ENCODE assay signal across 29 mouse cellular contexts in the genomic region with DNA sequence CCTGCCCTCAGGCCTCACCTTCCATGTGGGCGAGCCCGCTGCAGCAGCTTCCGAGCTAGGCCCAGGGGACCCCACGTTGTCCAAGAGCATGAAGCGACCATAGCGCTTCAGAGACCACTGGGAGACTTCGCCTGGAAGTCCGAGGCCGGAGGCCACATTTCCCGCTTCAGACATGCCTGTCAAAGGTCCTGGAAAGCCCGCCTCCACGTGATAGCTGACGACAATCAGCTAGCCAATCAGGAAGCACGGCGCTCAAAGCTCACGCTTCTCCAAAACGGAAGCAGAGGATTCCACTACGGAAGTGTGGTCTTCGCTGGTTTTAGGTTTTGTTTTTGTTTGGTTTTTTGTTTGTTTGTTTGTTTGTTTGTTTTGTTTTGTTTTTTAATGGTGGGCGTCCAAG. TPM values are rescaled to one million over a fixed set of nuclear protein-coding genes. Genes with fewer than 3 reads are reported as not detected.
DNase-seq lines count a peak whose midpoint lies in the region; ATAC-seq and TF ChIP-seq lines count a peak whose summit lies in the region.
"Had no signal": no experiment of that assay in that cellular context is flagged by ENCODE, and none has a peak within 500 bp of the region (broad histone marks: within the 10 kb centered on the region; RNA-seq: fewer than 3 reads in every experiment).

No protein-coding gene starts in this region.

- no peaks in the 10 kb centered on the region for H3K27me3 ChIP-seq in erythroblast, embryonic 14.5 days (ENCODE audit: control insufficient read depth)
- no peaks in the 10 kb centered on the region for H3K27me3 ChIP-seq in MEL (ENCODE audit: control insufficient read depth in 1 of 2, insufficient read depth in 2 of 2, low read length in 2 of 2)
- H3K27me3 ChIP-seq in liver, adult 2 months (ENCODE audit: control insufficient read depth, insufficient read depth, low read length), result no peaks in the 10 kb centered on the region
- H3K27me3 ChIP-seq in testis, adult 2 months (ENCODE audit: control insufficient read depth, insufficient read depth, low read length), result no peaks in the 10 kb centered on the region
- H3K27me3 ChIP-seq in heart, embryonic 12.5 days (replicated peaks), result no peaks in the 10 kb centered on the region
- H3K27me3 ChIP-seq: CH12.LX; embryonic facial prominence, embryonic 12.5 days; heart, embryonic 13.5 days; liver, embryonic 15.5 days; lung, embryonic 15.5 days; midbrain, embryonic 12.5 days; neural tube, embryonic 12.5 days had no signal

- H3K4me2 ChIP-seq in heart, embryonic 12.5 days, result no peak overlapping the region
- H3K4me2 ChIP-seq: embryonic facial prominence, embryonic 12.5 days; heart, embryonic 13.5 days; hindbrain, embryonic 14.5 days; liver, embryonic 15.5 days; lung, embryonic 15.5 days; midbrain, embryonic 12.5 days; neural tube, embryonic 12.5 days had no signal

- WGBS in liver, adult 2 months, result 74% methylated on average over 20 of the region's 20 CpGs
- WGBS in heart, embryonic 12.5 days, result 78% methylated on average over 20 of the region's 20 CpGs

- TF ChIP-seq CTCF in MEL (IDR thresholded peaks at IDR 0.05 in 2 of 3, conservative IDR thresholded peaks at IDR 0.05 in 1 of 3; ENCODE audit: control insufficient read depth in 1 of 3, insufficient read depth in 1 of 3, low read depth in 2 of 3, low read length in 3 of 3, poor library complexity in 1 of 3, severe bottlenecking in 1 of 3), result no peak
- TF ChIP-seq CTCF in liver, adult 2 months (IDR thresholded peaks at IDR 0.05; ENCODE audit: low read depth, low read length), result no peak
- TF ChIP-seq CTCF in testis, adult 2 months (IDR thresholded peaks at IDR 0.05; ENCODE audit: control insufficient read depth, insufficient read depth, insufficient replicate concordance, low read depth, low read length), result no peak

- DNase-seq in MEL (ENCODE audit: low read depth, low spot score), result peak; percentile 95
- DNase-seq in liver, adult 2 months (ENCODE audit: extremely low read depth, low read depth, low spot score), result peak; percentile 19
- no peak for DNase-seq in cerebellum, postnatal 14 days
- DNase-seq in embryo, embryonic 10 days (ENCODE audit: low spot score), result no peak
- DNase-seq: adrenal gland, postnatal 14 days; cerebellum, adult 18-20 months; cerebellum, postnatal 36 days; embryo, embryonic 11 days; heart, adult 2 months; heart, postnatal 10 days; kidney, adult 18-20 months; kidney, postnatal 36 days; thymus, postnatal 25 days had no signal

- H3K9me3 ChIP-seq in erythroblast, embryonic 14.5 days (ENCODE audit: control insufficient read depth, low read length), result no peaks in the 10 kb centered on the region
- no peaks in the 10 kb centered on the region for H3K9me3 ChIP-seq in MEL (replicated peaks; ENCODE audit: insufficient read depth, low read length)
- H3K9me3 ChIP-seq in heart, embryonic 12.5 days (replicated peaks), result no peaks in the 10 kb centered on the region
- H3K9me3 ChIP-seq: embryonic facial prominence, embryonic 12.5 days; heart, embryonic 13.5 days; liver, embryonic 15.5 days; lung, embryonic 15.5 days; midbrain, embryonic 12.5 days; neural tube, embryonic 12.5 days had no signal

- TF ChIP-seq POLR2A in MEL (IDR thresholded peaks at IDR 0.05; ENCODE audit: control insufficient read depth in 1 of 2, insufficient read depth in 1 of 2, low read depth in 1 of 2, low read length in 2 of 2, poor library complexity in 1 of 2), result peak in 1 of 2 experiments; percentile 72; a peak in 2 of 4 replicates
- TF ChIP-seq POLR2A in liver, adult 2 months (IDR thresholded peaks at IDR 0.05; ENCODE audit: extremely low read depth, insufficient read depth, low read length), result no peak
- no peak for TF ChIP-seq POLR2A in testis, adult 2 months (IDR thresholded peaks at IDR 0.05; ENCODE audit: control insufficient read depth, low read depth, low read length)

- no peak for TF ChIP-seq RAD21 in MEL (IDR thresholded peaks at IDR 0.05; ENCODE audit: low read depth, low read length)

- TF ChIP-seq EP300 in MEL (IDR thresholded peaks at IDR 0.05; ENCODE audit: low read depth in 1 of 2, low read length in 2 of 2), result no peak

- no peak for ATAC-seq in erythroblast, adult 5-6 weeks (replicated peaks; ENCODE audit: low FRiP score, poor library complexity, severe bottlenecking)
- ATAC-seq in heart, embryonic 12.5 days (ENCODE audit: insufficient number of reproducible peaks, low FRiP score), result no peak
- ATAC-seq: forebrain, embryonic 16.5 days had no signal

- no peaks in the 10 kb centered on the region for H3K36me3 ChIP-seq in erythroblast, embryonic 14.5 days (ENCODE audit: control insufficient read depth)
- peaks cover 0 to 14% of the 10 kb centered on the region in 2 experiments; a peak in 3 of 4 replicates for H3K36me3 ChIP-seq in MEL (ENCODE audit: control insufficient read depth in 1 of 2, insufficient read depth in 2 of 2, low read length in 2 of 2)
- H3K36me3 ChIP-seq in liver, adult 2 months (ENCODE audit: control insufficient read depth, insufficient read depth, low read length), result no peaks in the 10 kb centered on the region
- no peaks in the 10 kb centered on the region for H3K36me3 ChIP-seq in testis, adult 2 months (ENCODE audit: control insufficient read depth, insufficient read depth, low read length)
- H3K36me3 ChIP-seq in heart, embryonic 12.5 days, result no peaks in the 10 kb centered on the region
- H3K36me3 ChIP-seq: embryonic facial prominence, embryonic 12.5 days; heart, embryonic 13.5 days; liver, embryonic 15.5 days; lung, embryonic 15.5 days; midbrain, embryonic 12.5 days; neural tube, embryonic 12.5 days had no signal

- peak overlapping the region; percentile 84 for H3K9ac ChIP-seq in MEL (ENCODE audit: control insufficient read depth, low read depth, low read length, poor library complexity, severe bottlenecking)
- no peak overlapping the region for H3K9ac ChIP-seq in liver, adult 2 months (ENCODE audit: low read depth, low read length)
- no peak overlapping the region for H3K9ac ChIP-seq in heart, embryonic 12.5 days
- H3K9ac ChIP-seq: embryonic facial prominence, embryonic 12.5 days; heart, embryonic 13.5 days; hindbrain, embryonic 14.5 days; liver, embryonic 15.5 days; lung, embryonic 15.5 days; midbrain, embryonic 12.5 days; neural tube, embryonic 12.5 days had no signal

- peak overlapping the region; percentile 49 for H3K4me3 ChIP-seq in erythroblast, embryonic 14.5 days (replicated peaks)
- H3K4me3 ChIP-seq in MEL (ENCODE audit: control insufficient read depth in 1 of 2, insufficient read depth in 1 of 2, low read depth in 2 of 2, low read length in 2 of 2), result peak overlapping the region; percentile 62 to 75
- H3K4me3 ChIP-seq in liver, adult 2 months (ENCODE audit: insufficient read depth, low read depth, low read length), result peak overlapping the region; percentile 53; the same call in 1 of the 2 replicates
- peak overlapping the region; percentile 62 for H3K4me3 ChIP-seq in testis, adult 2 months (ENCODE audit: control insufficient read depth, low read depth, low read length)
- no peak overlapping the region for H3K4me3 ChIP-seq in heart, embryonic 12.5 days
- H3K4me3 ChIP-seq: embryonic facial prominence, embryonic 12.5 days; heart, adult 2 months; heart, embryonic 13.5 days; liver, embryonic 15.5 days; lung, embryonic 15.5 days; midbrain, embryonic 12.5 days; myocyte; neural tube, embryonic 12.5 days had no signal

- H3K79me2 ChIP-seq in MEL (ENCODE audit: control insufficient read depth, insufficient read depth, low read length, poor library complexity), result peaks cover 25% of the 10 kb centered on the region
- no peaks in the 10 kb centered on the region for H3K79me2 ChIP-seq in liver, adult 2 months (ENCODE audit: control insufficient read depth, insufficient read depth, low read length)

- peak overlapping the region; percentile 56 for H3K27ac ChIP-seq in MEL (ENCODE audit: control insufficient read depth, low read depth, low read length)
- no peak overlapping the region for H3K27ac ChIP-seq in liver, adult 2 months (replicated peaks; ENCODE audit: insufficient read depth, low read depth, low read length)
- H3K27ac ChIP-seq in testis, adult 2 months (ENCODE audit: control insufficient read depth, insufficient read depth, low read depth, low read length), result no peak overlapping the region
- no peak overlapping the region for H3K27ac ChIP-seq in heart, embryonic 12.5 days (ENCODE audit: poor library complexity, severe bottlenecking)
- H3K27ac ChIP-seq: embryonic facial prominence, embryonic 12.5 days; heart, adult 2 months; heart, embryonic 13.5 days; hindbrain, embryonic 14.5 days; liver, embryonic 15.5 days; lung, embryonic 15.5 days; midbrain, embryonic 12.5 days; neural tube, embryonic 12.5 days had no signal

- H3K4me1 ChIP-seq in erythroblast, embryonic 14.5 days (ENCODE audit: control insufficient read depth), result 0 out of 2 replicates have a peak, but pooled peaks cover 2% of the 10 kb centered on the region
- peaks cover 4 to 9% of the 10 kb centered on the region in 2 experiments for H3K4me1 ChIP-seq in MEL (ENCODE audit: control insufficient read depth in 1 of 2, insufficient read depth in 2 of 2, low read length in 2 of 2)
- H3K4me1 ChIP-seq in liver, adult 2 months (ENCODE audit: control insufficient read depth, insufficient read depth, low read length), result no peaks in the 10 kb centered on the region
- H3K4me1 ChIP-seq in testis, adult 2 months (ENCODE audit: control insufficient read depth, insufficient read depth, low read length), result peaks cover 5% of the 10 kb centered on the region
- H3K4me1 ChIP-seq in heart, embryonic 12.5 days (replicated peaks), result peaks cover 5% of the 10 kb centered on the region
- H3K4me1 ChIP-seq: embryonic facial prominence, embryonic 12.5 days; lung, embryonic 15.5 days; midbrain, embryonic 12.5 days had no signal

TF ChIP-seq in MEL, 35 proteins besides CTCF, POLR2A, EP300 and RAD21 (continues in another document):
- peak; percentile 95 for TF ChIP-seq MXI1 (IDR thresholded peaks at IDR 0.05; ENCODE audit: low read depth, low read length)
- peak; percentile 88 for TF ChIP-seq MYC (IDR thresholded peaks at IDR 0.05; ENCODE audit: low read depth, low read length)
- peak; percentile 96 for TF ChIP-seq USF1 (IDR thresholded peaks at IDR 0.05; ENCODE audit: low read depth, low read length)
- no peak; the same call in 1 of the 2 replicates for TF ChIP-seq NELFE (IDR thresholded peaks at IDR 0.05; ENCODE audit: low read depth, low read length)
- peak; percentile 48; the same call in 1 of the 2 replicates for TF ChIP-seq TBP (IDR thresholded peaks at IDR 0.05; ENCODE audit: low read depth, low read length)

RNA-seq across cellular contexts. Expression of gene Rec114, which starts 2.4 kb away (rescaled TPM):
- 1.1 and 2.3 TPM in 2 replicates for polyA plus RNA-seq in erythroblast, embryonic 14.5 days (2012)
- 161 and 164 TPM in 2 replicates for total RNA-seq in erythroblast, adult 5-6 weeks (2015; ENCODE audit: low replicate concordance)
- total RNA-seq in erythroblast, adult 5-6 weeks (2017; ENCODE audit: low replicate concordance), result 108 and 243 TPM in 2 replicates
- total RNA-seq in MEL (2012; rRNA removed), result 112 and 135 TPM in 2 replicates
- 100 to 1,000 TPM in 1 of 2 experiments, not detected in 1; 111 TPM for polyA plus RNA-seq in MEL (2012; ENCODE audit: insufficient read depth in 1 of 2, insufficient read length in 2 of 2, low read depth in 1 of 2, low replicate concordance in 2 of 2, missing spikeins in 1 of 2)
- total RNA-seq in liver, adult 2 months (2014; rRNA removed), result 1.5 and 1.7 TPM in 2 replicates
- polyA plus RNA-seq in liver, adult 2 months (2012; rRNA removed), result 1.7 and 4.2 TPM in 2 replicates
- polyA plus RNA-seq in testis, adult 2 months (2012; rRNA removed), result 5.5 and 6.6 TPM in 2 replicates
- polyA plus RNA-seq in heart, embryonic 12.5 days (2016; fragmentation: Nextera tagmentation; extraction: Ambion mirVana), result 10.8 and 15.5 TPM in 2 replicates
- total RNA-seq: CH12.LX; gastrocnemius, postnatal 4 days; layer of hippocampus, postnatal 36 days had no signal

Comparison
In these comparisons a context has a peak if more than half of its experiments do, and no peak if none do; other contexts are left out.
1. DNase-seq: peak in MEL (single experiment) and liver, adult 2 months (single experiment); none in cerebellum, postnatal 14 days (0 of 2) and embryo, embryonic 10 days (single experiment).